Mouse (Mus musculus) kidney, embryonic 14.5 days (tissue): Measurements from ENCODE around the gene Sema6d. TPM values are rescaled to one million over a fixed set of nuclear protein-coding genes. Genes with fewer than 3 reads are reported as not detected.

Experiments used
- ATAC-seq: fragments of 200-750 bp; cut with Nextera tagmentation; 2 replicates; pipeline ENCODE4 v1.8.0; 2017; ENCODE audit warnings: moderate number of reproducible peaks, mild to moderate bottlenecking, moderate TSS enrichment, moderate library complexity; ENCODE audit not compliant: low FRiP score, low TSS enrichment
- H3K27ac ChIP-seq: fragments of 300-500 bp; sonication (generic); 2 replicates; pipeline ENCODE4 v1.5.1; 2014; ENCODE audit warnings: low read depth, mild to moderate bottlenecking, low read length, moderate library complexity, mixed read lengths
- H3K27me3 ChIP-seq: fragments of 300-500 bp; sonication (generic); 2 replicates; pipeline ENCODE4 v1.6.1; 2014; ENCODE audit warnings: mild to moderate bottlenecking, low read length; ENCODE audit not compliant: control insufficient read depth, insufficient read depth
- H3K36me3 ChIP-seq: fragments of 300-500 bp; sonication (generic); 2 replicates; pipeline ENCODE4 v1.6.1; 2014; ENCODE audit warnings: low read length, mixed read lengths; ENCODE audit not compliant: control insufficient read depth, insufficient read depth
- H3K4me1 ChIP-seq: fragments of 300-500 bp; sonication (generic); 2 replicates; pipeline ENCODE4 v1.6.1; 2014; ENCODE audit warnings: low read length, mixed read lengths; ENCODE audit not compliant: control insufficient read depth, insufficient read depth
- H3K4me2 ChIP-seq: fragments of 300-500 bp; sonication (generic); replicated peaks from 2 replicates; pipeline ENCODE4 v1.6.1; 2014; ENCODE audit warnings: low read depth, mild to moderate bottlenecking, low read length
- H3K4me3 ChIP-seq: fragments of 300-500 bp; sonication (generic); 2 replicates; pipeline ENCODE4 v1.5.1; 2014; ENCODE audit warnings: mild to moderate bottlenecking, low read length
- H3K9ac ChIP-seq: fragments of 300-500 bp; sonication (generic); 2 replicates; pipeline ENCODE4 v1.6.1; 2014; ENCODE audit warnings: low read depth, mild to moderate bottlenecking, low read length, moderate library complexity
- H3K9me3 ChIP-seq: fragments of 300-500 bp; sonication (generic); 2 replicates; pipeline ENCODE4 v1.6.1; 2016; ENCODE audit warnings: low read length; ENCODE audit not compliant: control insufficient read depth
- WGBS: fragments of 180-500 bp; shearing (Covaris S2); extraction: QIAGEN DNeasy Blood & Tissue Kit; methylation state at CpG from one replicate; pipeline ENCODE4 v1.1.7; 2014; 5-methylcytosine and 5-hydroxymethylcytosine counted together
- polyA plus RNA-seq: library from polyadenylated mRNA; unstranded; fragments of >200 nt; fragmentation: Nextera tagmentation; extraction: Ambion mirVana; gene quantifications from 2 replicates; pipeline ENCODE4 v1.2.1, GENCODE M21; 2014

Gene Sema6d
- polyA plus RNA-seq, 1 experiment from 2014 or later: 11.8 TPM

DNA sequence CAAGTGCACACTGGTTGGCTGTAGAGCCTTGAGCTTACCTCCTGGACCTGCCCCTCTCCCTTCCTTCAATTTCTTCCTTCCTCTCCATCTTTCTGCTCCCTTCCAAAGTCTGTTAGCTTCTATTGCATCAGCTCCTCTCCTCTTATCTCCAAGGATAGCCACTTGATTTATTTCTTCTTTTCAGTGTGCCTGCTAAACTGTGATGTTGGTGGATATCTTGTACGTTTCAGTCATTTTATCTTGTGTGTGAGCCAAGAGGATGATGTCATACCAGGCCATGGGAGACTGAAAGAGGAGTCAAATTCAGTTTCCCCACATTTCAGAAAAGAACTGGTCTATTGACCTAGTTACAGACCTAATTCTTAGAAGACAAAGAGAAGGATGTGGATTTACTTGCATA lies 153.8 kb downstream of the Sema6d start:
- Histone ChIP-seq H3K4me2 (no peak overlapping the region), H3K27me3 (no peaks in the 10 kb centered on the region), H3K27ac (no peak overlapping the region), H3K4me1 (no peaks in the 10 kb centered on the region), H3K36me3 (no peaks in the 10 kb centered on the region), H3K9ac (no peak overlapping the region), H3K9me3 (no peaks in the 10 kb centered on the region), H3K4me3 (no peak overlapping the region)
- 44% methylated on average over 1 of the region's 1 CpGs for WGBS
- no peak for ATAC-seq

DNA sequence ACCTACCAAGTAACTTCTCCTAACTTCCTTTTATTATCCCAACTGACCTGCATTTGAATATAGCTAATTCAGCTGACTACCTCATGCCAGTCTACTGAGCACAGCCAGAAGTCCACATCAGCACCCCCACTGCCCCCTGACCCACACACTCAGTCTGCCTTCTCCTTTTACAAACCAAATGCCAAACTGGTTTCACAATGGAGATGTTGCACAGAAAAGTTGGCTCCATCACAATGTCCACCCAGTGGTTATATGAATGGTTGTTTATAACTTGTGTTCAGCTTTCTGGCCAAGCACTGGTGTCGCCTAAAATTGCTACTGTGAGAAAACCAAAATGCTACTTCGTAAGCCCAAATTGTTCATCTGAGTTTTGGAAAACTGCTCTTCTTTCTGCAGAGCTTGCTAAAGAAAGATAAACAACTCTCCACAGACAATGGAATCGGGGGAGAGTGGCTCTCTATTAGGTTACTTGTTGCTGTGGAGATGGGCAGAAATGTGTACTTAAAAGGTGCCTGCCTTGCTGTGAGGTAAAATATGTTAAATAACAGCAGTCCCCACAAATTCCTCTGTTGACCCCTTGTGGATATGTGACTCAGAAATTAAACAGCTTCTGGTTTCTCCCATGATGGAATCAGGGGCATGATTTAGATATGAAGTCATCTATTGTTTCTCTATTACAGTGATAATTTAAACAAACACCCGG lies 154.9 kb downstream of the Sema6d start:
- Histone ChIP-seq H3K9ac (no peak overlapping the region), H3K4me3 (no peak overlapping the region), H3K36me3 (no peaks in the 10 kb centered on the region), H3K4me1 (no peaks in the 10 kb centered on the region), H3K27me3 (no peaks in the 10 kb centered on the region), H3K9me3 (no peaks in the 10 kb centered on the region), H3K27ac (no peak overlapping the region), H3K4me2 (no peak overlapping the region)
- ATAC-seq: no peak
- 65% methylated on average over 4 of the region's 4 CpGs for WGBS

DNA sequence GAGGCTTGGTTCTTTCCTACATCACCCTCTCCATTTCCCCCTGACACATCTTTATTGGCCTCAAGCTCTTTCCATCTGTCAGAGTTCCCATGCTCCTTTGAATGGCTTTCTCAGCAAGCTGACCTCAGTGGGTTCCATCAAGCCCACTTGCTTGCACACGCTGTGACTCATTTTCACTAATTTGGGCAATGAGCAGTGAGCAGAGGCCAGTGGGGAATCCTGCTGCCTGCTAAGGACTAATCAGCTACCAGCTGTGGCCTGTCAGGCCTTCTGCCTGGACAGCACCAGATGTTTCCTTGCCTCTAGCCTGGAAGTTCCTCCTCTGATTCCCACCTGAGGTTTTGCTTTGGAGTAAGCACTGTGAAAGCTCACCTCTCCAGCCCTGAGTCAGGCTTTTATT lies 168.3 kb downstream of the Sema6d start:
- Histone ChIP-seq H3K27me3 (no peaks in the 10 kb centered on the region), H3K9me3 (no peaks in the 10 kb centered on the region), H3K27ac (no peak overlapping the region), H3K4me1 (no peaks in the 10 kb centered on the region), H3K36me3 (no peaks in the 10 kb centered on the region), H3K4me3 (no peak overlapping the region), H3K4me2 (no peak overlapping the region), H3K9ac (no peak overlapping the region)
- WGBS: 42% methylated on average over 1 of the region's 1 CpGs
- no peak for ATAC-seq

DNA sequence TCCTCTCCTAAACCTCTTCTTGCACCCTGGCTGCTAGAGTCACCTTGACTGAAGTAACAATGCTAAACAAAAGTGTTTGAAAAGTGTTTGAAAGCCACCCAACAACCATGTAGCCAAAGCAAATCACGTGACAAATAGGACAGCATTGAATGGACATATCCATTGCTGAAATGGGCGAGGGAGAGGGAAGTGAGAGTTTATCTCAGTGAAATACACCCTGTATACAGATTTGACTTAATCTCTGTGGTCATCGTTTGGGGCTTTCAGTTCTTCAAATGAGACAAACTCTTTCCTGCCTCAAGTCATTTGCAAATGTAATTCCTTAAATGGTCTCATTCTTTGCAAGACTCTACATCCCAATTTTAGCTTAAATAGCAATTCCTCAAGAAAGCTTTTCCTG lies 174.5 kb downstream of the Sema6d start:
- no peak overlapping the region for H3K27ac ChIP-seq
- H3K4me3 ChIP-seq: no peak overlapping the region
- WGBS: 84% methylated on average over 3 of the region's 3 CpGs
- no peaks in the 10 kb centered on the region for H3K4me1 ChIP-seq
- H3K9me3 ChIP-seq: no peaks in the 10 kb centered on the region
- H3K36me3 ChIP-seq: no peaks in the 10 kb centered on the region
- H3K4me2 ChIP-seq: no peak overlapping the region
- H3K27me3 ChIP-seq: no peaks in the 10 kb centered on the region
- H3K9ac ChIP-seq: no peak overlapping the region
- no peak for ATAC-seq

DNA sequence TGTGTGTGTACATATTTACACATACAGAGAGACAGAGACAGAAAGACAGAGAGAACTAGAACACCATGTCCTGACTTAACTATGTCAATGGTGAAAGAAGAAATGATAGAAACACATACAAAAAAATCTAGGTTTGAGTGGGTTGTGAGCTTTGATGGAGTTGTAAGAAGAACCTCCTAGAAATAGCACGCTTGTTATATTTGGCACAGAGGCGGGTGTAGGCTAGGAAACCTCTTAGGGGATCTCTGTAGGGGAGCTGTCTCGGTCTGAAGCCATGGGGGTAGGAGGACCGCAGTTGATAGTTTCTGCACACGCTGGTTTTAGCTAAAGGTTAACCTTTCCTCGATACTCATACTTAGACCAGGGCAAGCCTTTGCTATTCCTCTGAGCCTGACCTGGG lies 181.4 kb downstream of the Sema6d start:
- Histone ChIP-seq H3K27me3 (no peaks in the 10 kb centered on the region), H3K9ac (no peak overlapping the region), H3K4me3 (no peak overlapping the region), H3K4me1 (no peaks in the 10 kb centered on the region), H3K4me2 (no peak overlapping the region), H3K36me3 (no peaks in the 10 kb centered on the region), H3K9me3 (no peaks in the 10 kb centered on the region), H3K27ac (no peak overlapping the region)
- WGBS: 79% methylated on average over 6 of the region's 6 CpGs
- no peak for ATAC-seq

DNA sequence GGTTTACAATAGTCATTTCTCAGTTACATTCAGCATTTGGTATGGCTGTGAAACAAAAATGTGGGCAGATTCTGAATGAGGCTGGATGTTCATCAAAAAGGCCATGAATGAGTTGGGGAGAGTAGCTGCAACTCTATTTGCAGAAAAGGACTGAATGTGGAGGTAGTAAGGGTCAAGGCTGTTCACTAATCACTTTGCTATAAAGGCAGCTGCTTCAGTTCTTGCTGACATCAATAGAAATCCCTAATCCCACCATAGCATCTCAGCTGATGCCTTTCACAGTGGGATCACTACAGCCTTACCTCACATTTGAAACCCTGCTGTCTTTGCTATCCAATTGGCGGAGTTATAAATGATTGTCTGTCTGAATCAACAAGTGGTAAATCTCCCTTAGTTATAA lies 187.7 kb downstream of the Sema6d start:
- WGBS: 77% methylated on average over 1 of the region's 1 CpGs
- no peak overlapping the region for H3K4me3 ChIP-seq
- no peaks in the 10 kb centered on the region for H3K4me1 ChIP-seq
- H3K27me3 ChIP-seq: no peaks in the 10 kb centered on the region
- no peak overlapping the region for H3K9ac ChIP-seq
- ATAC-seq: no peak
- H3K27ac ChIP-seq: no peak overlapping the region
- H3K4me2 ChIP-seq: no peak overlapping the region
- H3K36me3 ChIP-seq: no peaks in the 10 kb centered on the region
- no peaks in the 10 kb centered on the region for H3K9me3 ChIP-seq

DNA sequence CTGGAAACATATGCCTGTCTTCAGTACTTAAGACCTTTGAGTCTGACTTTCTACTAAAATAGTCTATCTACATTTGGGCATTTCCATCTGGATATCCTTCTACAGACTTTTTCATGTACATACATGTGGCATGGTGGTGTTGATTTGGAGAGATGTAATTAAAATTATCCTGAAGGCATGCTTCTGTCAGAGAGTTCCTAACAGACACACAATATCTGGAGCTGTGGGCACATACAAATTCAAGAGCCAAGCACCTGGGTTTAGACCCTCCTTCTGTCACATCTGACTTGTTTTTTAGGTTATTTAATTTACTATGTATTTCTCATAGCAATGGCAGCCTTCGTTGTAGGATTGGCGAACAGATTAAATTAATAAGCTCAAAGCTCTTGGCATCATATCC lies 195.3 kb downstream of the Sema6d start:
- ATAC-seq: no peak
- WGBS: 95% methylated on average over 2 of the region's 2 CpGs
- Histone ChIP-seq H3K36me3 (no peaks in the 10 kb centered on the region), H3K4me1 (no peaks in the 10 kb centered on the region), H3K9ac (no peak overlapping the region), H3K9me3 (no peaks in the 10 kb centered on the region), H3K27ac (no peak overlapping the region), H3K4me2 (no peak overlapping the region), H3K4me3 (no peak overlapping the region), H3K27me3 (no peaks in the 10 kb centered on the region)

DNA sequence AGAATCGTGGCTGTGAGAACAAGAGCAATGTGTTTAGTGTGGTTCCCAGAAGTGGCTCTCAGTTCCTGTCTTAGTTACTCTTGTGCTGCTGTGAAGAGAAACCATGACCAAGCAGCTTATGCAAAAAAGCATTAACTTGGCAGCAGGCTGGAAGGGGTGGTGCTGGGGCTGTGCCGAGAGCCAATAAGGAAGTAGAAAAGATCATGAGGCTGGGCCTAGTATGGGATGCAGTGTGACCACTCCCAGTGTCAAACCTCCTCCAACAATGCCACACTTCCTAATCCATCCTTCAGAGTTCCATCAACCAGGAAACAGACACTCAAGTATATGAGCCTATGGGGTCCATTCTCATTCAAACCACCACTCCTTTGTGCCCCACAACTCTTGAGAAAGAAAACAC lies 199.6 kb downstream of the Sema6d start:
- Histone ChIP-seq H3K9ac (no peak overlapping the region), H3K9me3 (no peaks in the 10 kb centered on the region), H3K4me2 (no peak overlapping the region), H3K36me3 (no peaks in the 10 kb centered on the region), H3K4me3 (no peak overlapping the region), H3K27ac (no peak overlapping the region), H3K27me3 (no peaks in the 10 kb centered on the region), H3K4me1 (no peaks in the 10 kb centered on the region)
- no peak for ATAC-seq
- WGBS: 90% methylated on average over 2 of the region's 2 CpGs

DNA sequence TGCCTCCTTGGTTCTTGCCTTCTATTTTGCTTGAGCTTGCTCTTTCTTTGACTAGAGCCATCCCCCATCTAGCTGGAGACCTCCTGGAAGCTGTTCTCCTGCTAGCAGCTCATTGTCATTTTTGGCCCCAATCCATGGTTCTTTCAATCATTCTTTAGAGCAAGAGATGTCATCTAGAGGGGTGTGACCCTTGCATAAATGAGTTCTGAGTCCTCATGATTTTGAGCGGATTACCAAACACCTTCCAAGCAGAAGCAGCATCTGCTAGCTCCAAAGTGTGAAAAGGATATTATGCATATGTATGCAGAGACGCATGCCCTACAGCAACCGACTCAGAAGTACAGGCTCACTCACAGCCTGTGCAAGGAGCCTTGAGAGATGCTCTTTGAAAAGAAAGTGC lies 201.4 kb downstream of the Sema6d start:
- H3K4me1 ChIP-seq: no peaks in the 10 kb centered on the region
- H3K9ac ChIP-seq: no peak overlapping the region
- H3K4me3 ChIP-seq: no peak overlapping the region
- H3K27ac ChIP-seq: no peak overlapping the region
- no peaks in the 10 kb centered on the region for H3K9me3 ChIP-seq
- no peaks in the 10 kb centered on the region for H3K36me3 ChIP-seq
- no peak overlapping the region for H3K4me2 ChIP-seq
- no peaks in the 10 kb centered on the region for H3K27me3 ChIP-seq
- WGBS: 90% methylated on average over 3 of the region's 3 CpGs
- ATAC-seq: no peak
